Mouse (Mus musculus): ENCODE data around the gene Pcnx3. TPM values are rescaled to one million over a fixed set of nuclear protein-coding genes. Genes with fewer than 3 reads are reported as not detected.

Pcnx3 gene
- polyA plus RNA-seq, 1 experiment, result 421 TPM

DNA sequence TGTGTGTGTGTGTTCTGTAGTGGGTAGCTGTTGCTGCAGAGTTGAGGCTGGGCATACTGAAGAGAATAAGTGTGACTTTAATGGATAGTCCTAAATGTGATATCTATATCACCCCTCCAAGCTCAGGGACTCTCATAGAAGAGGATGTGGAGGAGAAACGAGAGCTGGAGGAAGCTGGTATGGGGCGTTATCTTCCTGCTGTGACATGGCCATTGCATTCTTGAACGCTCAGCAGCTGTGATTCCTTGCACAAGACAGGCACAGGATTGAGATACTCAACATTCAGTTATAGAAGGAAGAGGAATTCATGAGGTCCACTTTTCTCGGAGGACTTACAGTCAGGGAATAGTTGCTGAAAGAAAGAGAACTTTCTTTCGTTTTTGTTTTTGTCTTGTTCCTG lies 66.8 kb downstream of the Pcnx3 start:
- TF ChIP-seq CTCF (IDR thresholded peaks at IDR 0.05; ENCODE audit: borderline replicate concordance, control insufficient read depth, extremely low read depth, insufficient read depth, low read length, poor library complexity) (no peak), POLR2A (IDR thresholded peaks at IDR 0.05; ENCODE audit: control insufficient read depth, extremely low read depth, insufficient read depth, low read length, poor library complexity) (no peak)
- no peaks in the 10 kb centered on the region for H3K36me3 ChIP-seq (ENCODE audit: control insufficient read depth, insufficient read depth, low read length)
- H3K27me3 ChIP-seq (ENCODE audit: control insufficient read depth, insufficient read depth, low read length), result no peaks in the 10 kb centered on the region
- DNase-seq, result no peak
- WGBS, result 69% methylated on average over 5 of the region's 5 CpGs
- no peaks in the 10 kb centered on the region for H3K4me1 ChIP-seq (replicated peaks; ENCODE audit: control insufficient read depth, insufficient read depth, low read length)
- no peak overlapping the region for H3K27ac ChIP-seq (ENCODE audit: control insufficient read depth, insufficient read depth, low read length)
- no peak overlapping the region for H3K4me3 ChIP-seq (ENCODE audit: control insufficient read depth, insufficient read depth, low read length)

GRCm38 (mm10) chr19:5620007-5620406 lies 68.7 kb downstream of the Pcnx3 start:
- no peak overlapping the region for H3K4me3 ChIP-seq (ENCODE audit: control insufficient read depth, insufficient read depth, low read length)
- H3K36me3 ChIP-seq (ENCODE audit: control insufficient read depth, insufficient read depth, low read length), result no peaks in the 10 kb centered on the region
- no peaks in the 10 kb centered on the region for H3K4me1 ChIP-seq (replicated peaks; ENCODE audit: control insufficient read depth, insufficient read depth, low read length)
- WGBS, result 78% methylated on average over 4 of the region's 4 CpGs
- TF ChIP-seq POLR2A (IDR thresholded peaks at IDR 0.05; ENCODE audit: control insufficient read depth, extremely low read depth, insufficient read depth, low read length, poor library complexity) (no peak), CTCF (IDR thresholded peaks at IDR 0.05; ENCODE audit: borderline replicate concordance, control insufficient read depth, extremely low read depth, insufficient read depth, low read length, poor library complexity) (no peak)
- H3K27ac ChIP-seq (ENCODE audit: control insufficient read depth, insufficient read depth, low read length), result no peak overlapping the region
- H3K27me3 ChIP-seq (ENCODE audit: control insufficient read depth, insufficient read depth, low read length), result no peaks in the 10 kb centered on the region
- no peak for DNase-seq

- Histone ChIP-seq H3K36me3 (ENCODE audit: control insufficient read depth, insufficient read depth, low read length) (no peaks in the 10 kb centered on the region), H3K27ac (ENCODE audit: control insufficient read depth, insufficient read depth, low read length) (no peak overlapping the region), H3K4me1 (replicated peaks; ENCODE audit: control insufficient read depth, insufficient read depth, low read length) (peaks cover 5% of the 10 kb centered on the region), H3K4me3 (ENCODE audit: control insufficient read depth, insufficient read depth, low read length) (no peak overlapping the region), H3K27me3 (ENCODE audit: control insufficient read depth, insufficient read depth, low read length) (no peaks in the 10 kb centered on the region)
- DNase-seq, result no peak
- TF ChIP-seq POLR2A (IDR thresholded peaks at IDR 0.05; ENCODE audit: control insufficient read depth, extremely low read depth, insufficient read depth, low read length, poor library complexity) (no peak), CTCF (IDR thresholded peaks at IDR 0.05; ENCODE audit: borderline replicate concordance, control insufficient read depth, extremely low read depth, insufficient read depth, low read length, poor library complexity) (no peak)
- WGBS, result 90% methylated on average over 2 of the region's 2 CpGs
Observed at GRCm38 (mm10) chr19:5614953-5615352, 73.8 kb downstream of the Pcnx3 start.

Other genes with a start within 250 kb of the Pcnx3 start
- 0.16 TPM in 1 of 2 replicates, not detected in the other for gene Fosl1, start 241.4 kb downstream of the Pcnx3 start, polyA plus RNA-seq (2012; rRNA removed)
- 8.1 and 8.2 TPM in 2 replicates for gene Ccdc85b, start 231.0 kb downstream of the Pcnx3 start, polyA plus RNA-seq (2012; rRNA removed)
- gene Fibp, start 228.3 kb downstream of the Pcnx3 start, polyA plus RNA-seq (2012; rRNA removed), result 142 and 157 TPM in 2 replicates
- gene Ctsw, start 220.4 kb downstream of the Pcnx3 start, polyA plus RNA-seq (2012; rRNA removed), result 49.1 and 54.3 TPM in 2 replicates
- gene Efemp2, start 215.0 kb downstream of the Pcnx3 start, polyA plus RNA-seq (2012; rRNA removed), result 17.3 and 21.6 TPM in 2 replicates
- 127 and 149 TPM in 2 replicates for gene Mus81, start 200.5 kb downstream of the Pcnx3 start, polyA plus RNA-seq (2012; rRNA removed)
- gene Cfl1, start 198.5 kb downstream of the Pcnx3 start, polyA plus RNA-seq (2012; rRNA removed), result 1,557 and 1,580 TPM in 2 replicates
- 3.3 and 3.5 TPM in 2 replicates for gene 1700020D05Rik, start 185.1 kb downstream of the Pcnx3 start, polyA plus RNA-seq (2012; rRNA removed)
- gene Snx32, start 178.4 kb downstream of the Pcnx3 start, polyA plus RNA-seq (2012; rRNA removed), result 20.0 and 22.6 TPM in 2 replicates
- gene Ovol1, start 128.3 kb downstream of the Pcnx3 start, polyA plus RNA-seq (2012; rRNA removed), result 1.4 and 1.9 TPM in 2 replicates
- 35.0 and 38.9 TPM in 2 replicates for gene Ap5b1, start 120.9 kb downstream of the Pcnx3 start, polyA plus RNA-seq (2012; rRNA removed)
- 87.0 and 96.5 TPM in 2 replicates for gene Rnaseh2c, start 87.0 kb downstream of the Pcnx3 start, polyA plus RNA-seq (2012; rRNA removed)
- 90.0 and 106 TPM in 2 replicates for gene Kat5, start 78.7 kb downstream of the Pcnx3 start, polyA plus RNA-seq (2012; rRNA removed)
- 112 and 142 TPM in 2 replicates for gene Rela, start 51.4 kb downstream of the Pcnx3 start, polyA plus RNA-seq (2012; rRNA removed)
- 267 and 301 TPM in 2 replicates for gene Sipa1, start 25.2 kb downstream of the Pcnx3 start, polyA plus RNA-seq (2012; rRNA removed)
- 141 and 144 TPM in 2 replicates for gene Map3k11, start 166 bp downstream of the Pcnx3 start, polyA plus RNA-seq (2012; rRNA removed)
- 0.97 and 1.0 TPM in 2 replicates for gene Kcnk7, start 15.5 kb upstream of the Pcnx3 start, polyA plus RNA-seq (2012; rRNA removed)
- gene Ehbp1l1, start 37.4 kb upstream of the Pcnx3 start, polyA plus RNA-seq (2012; rRNA removed), result 55.6 and 61.8 TPM in 2 replicates
- 300 and 312 TPM in 2 replicates for gene Fam89b, start 40.7 kb upstream of the Pcnx3 start, polyA plus RNA-seq (2012; rRNA removed)
- 29.5 and 37.7 TPM in 2 replicates for gene Ltbp3, start 52.0 kb upstream of the Pcnx3 start, polyA plus RNA-seq (2012; rRNA removed)
- 107 and 113 TPM in 2 replicates for gene Scyl1, start 82.5 kb upstream of the Pcnx3 start, polyA plus RNA-seq (2012; rRNA removed)
- gene Frmd8, start 186.4 kb upstream of the Pcnx3 start, polyA plus RNA-seq (2012; rRNA removed), result 121 and 129 TPM in 2 replicates
- gene Slc25a45, start 188.9 kb upstream of the Pcnx3 start, polyA plus RNA-seq (2012; rRNA removed), result 57.5 and 57.9 TPM in 2 replicates
- 4.0 and 4.7 TPM in 2 replicates for gene Tigd3, start 205.2 kb upstream of the Pcnx3 start, polyA plus RNA-seq (2012; rRNA removed)
- 175 and 194 TPM in 2 replicates for gene Dpf2, start 224.1 kb upstream of the Pcnx3 start, polyA plus RNA-seq (2012; rRNA removed)
- 5.1 and 5.8 TPM in 2 replicates for gene Cdc42ep2, start 235.9 kb upstream of the Pcnx3 start, polyA plus RNA-seq (2012; rRNA removed)